Mouse (Mus musculus): ENCODE results near the gene Swi5. TPM values are rescaled to one million over a fixed set of nuclear protein-coding genes. Genes with fewer than 3 reads are reported as not detected.

Swi5 gene
- total and polyA plus RNA-seq, 3 experiments: 371 to 480 TPM; not detected in 1

DNA sequence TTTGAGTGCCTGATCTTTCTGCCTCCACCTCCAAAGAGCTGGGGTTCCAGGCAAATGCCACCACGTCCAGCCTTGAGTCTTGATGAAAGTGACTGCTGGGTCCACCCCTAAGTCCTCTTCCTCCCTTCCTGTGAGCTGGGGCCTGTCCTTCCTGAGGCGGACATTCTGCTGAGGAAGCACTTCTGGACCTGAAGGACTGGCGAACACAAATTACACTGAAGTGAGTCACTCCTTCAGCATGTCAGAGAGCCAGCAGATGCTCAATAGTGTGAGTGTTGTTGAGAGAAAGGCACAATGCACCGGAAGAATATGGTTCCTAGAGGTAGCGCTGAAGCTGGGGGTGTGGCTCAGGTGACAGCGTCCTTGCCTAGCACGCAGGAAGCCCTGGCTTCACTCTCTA, 37.5 kb upstream of the Swi5 start:
- no peak overlapping the region for H3K4me3 ChIP-seq (ENCODE audit: control insufficient read depth in 1 of 2, insufficient read depth in 1 of 2, low read depth in 2 of 2, low read length in 2 of 2)
- no peaks in the 10 kb centered on the region for H3K36me3 ChIP-seq (ENCODE audit: control insufficient read depth in 1 of 2, insufficient read depth in 2 of 2, low read length in 2 of 2)
- H3K4me1 ChIP-seq (ENCODE audit: control insufficient read depth in 1 of 2, insufficient read depth in 2 of 2, low read length in 2 of 2): no peaks in the 10 kb centered on the region
- no peaks in the 10 kb centered on the region for H3K9me3 ChIP-seq (replicated peaks; ENCODE audit: insufficient read depth, low read length)
- no peaks in the 10 kb centered on the region for H3K79me2 ChIP-seq (ENCODE audit: control insufficient read depth, insufficient read depth, low read length, poor library complexity)
- no peak overlapping the region for H3K27ac ChIP-seq (ENCODE audit: control insufficient read depth, low read depth, low read length)
- peaks cover 1 to 3% of the 10 kb centered on the region in 2 experiments; a peak in 3 of 4 replicates for H3K27me3 ChIP-seq (ENCODE audit: control insufficient read depth in 1 of 2, insufficient read depth in 2 of 2, low read length in 2 of 2)
- DNase-seq (ENCODE audit: low read depth, low spot score): no peak
- no peak overlapping the region for H3K9ac ChIP-seq (ENCODE audit: control insufficient read depth, low read depth, low read length, poor library complexity, severe bottlenecking)
- no peak for TF ChIP-seq ZC3H11A (IDR thresholded peaks at IDR 0.05; ENCODE audit: low read depth, low read length)

DNA sequence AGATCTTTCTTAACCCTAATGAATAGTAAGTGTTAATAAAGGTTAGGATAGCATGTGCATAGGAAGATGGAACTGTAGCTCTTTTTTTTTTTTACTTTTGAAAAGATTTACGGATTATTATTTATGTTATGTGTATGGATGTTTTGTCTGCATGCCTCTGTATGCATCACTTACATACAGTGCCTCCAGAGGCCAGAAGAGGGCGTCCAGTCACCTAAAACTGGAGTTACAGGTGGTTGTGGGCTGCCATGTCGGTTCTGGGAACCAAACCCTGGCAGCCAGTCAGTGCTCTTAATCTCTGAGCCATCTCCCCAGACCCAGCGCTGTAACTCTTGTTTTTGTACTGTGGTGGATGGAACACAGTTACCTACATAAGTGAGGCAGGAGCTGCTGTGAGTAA, 36.4 kb upstream of the Swi5 start:
- H3K9ac ChIP-seq (ENCODE audit: control insufficient read depth, low read depth, low read length, poor library complexity, severe bottlenecking): no peak overlapping the region
- H3K4me1 ChIP-seq (ENCODE audit: control insufficient read depth in 1 of 2, insufficient read depth in 2 of 2, low read length in 2 of 2): no peaks in the 10 kb centered on the region
- no peaks in the 10 kb centered on the region for H3K79me2 ChIP-seq (ENCODE audit: control insufficient read depth, insufficient read depth, low read length, poor library complexity)
- H3K9me3 ChIP-seq (replicated peaks; ENCODE audit: insufficient read depth, low read length): no peaks in the 10 kb centered on the region
- DNase-seq (ENCODE audit: low read depth, low spot score): peak; percentile 25
- H3K36me3 ChIP-seq (ENCODE audit: control insufficient read depth in 1 of 2, insufficient read depth in 2 of 2, low read length in 2 of 2): no peaks in the 10 kb centered on the region
- peaks cover 1 to 3% of the 10 kb centered on the region in 2 experiments; a peak in 3 of 4 replicates for H3K27me3 ChIP-seq (ENCODE audit: control insufficient read depth in 1 of 2, insufficient read depth in 2 of 2, low read length in 2 of 2)
- no peak overlapping the region for H3K27ac ChIP-seq (ENCODE audit: control insufficient read depth, low read depth, low read length)
- no peak overlapping the region for H3K4me3 ChIP-seq (ENCODE audit: control insufficient read depth in 1 of 2, insufficient read depth in 1 of 2, low read depth in 2 of 2, low read length in 2 of 2)
- TF ChIP-seq ZC3H11A (IDR thresholded peaks at IDR 0.05; ENCODE audit: low read depth, low read length) (peak; percentile 38; the same call in 1 of the 2 replicates), SMC3 (IDR thresholded peaks at IDR 0.05; ENCODE audit: low read depth, low read length) (peak; percentile 43; the same call in 1 of the 2 replicates), CTCF (IDR thresholded peaks at IDR 0.05 in 2 of 3, conservative IDR thresholded peaks at IDR 0.05 in 1 of 3; ENCODE audit: control insufficient read depth in 1 of 3, insufficient read depth in 1 of 3, low read depth in 2 of 3, low read length in 3 of 3, poor library complexity in 1 of 3, severe bottlenecking in 1 of 3) (peak in 2 of 3 experiments; percentile 37 to 53; a peak in 4 of 6 replicates), MXI1 (IDR thresholded peaks at IDR 0.05; ENCODE audit: low read depth, low read length) (no peak), NRF1 (IDR thresholded peaks at IDR 0.05; ENCODE audit: insufficient read depth, low read depth, low read length, poor library complexity, severe bottlenecking) (no peak), RAD21 (IDR thresholded peaks at IDR 0.05; ENCODE audit: low read depth, low read length) (peak; percentile 31)

DNA sequence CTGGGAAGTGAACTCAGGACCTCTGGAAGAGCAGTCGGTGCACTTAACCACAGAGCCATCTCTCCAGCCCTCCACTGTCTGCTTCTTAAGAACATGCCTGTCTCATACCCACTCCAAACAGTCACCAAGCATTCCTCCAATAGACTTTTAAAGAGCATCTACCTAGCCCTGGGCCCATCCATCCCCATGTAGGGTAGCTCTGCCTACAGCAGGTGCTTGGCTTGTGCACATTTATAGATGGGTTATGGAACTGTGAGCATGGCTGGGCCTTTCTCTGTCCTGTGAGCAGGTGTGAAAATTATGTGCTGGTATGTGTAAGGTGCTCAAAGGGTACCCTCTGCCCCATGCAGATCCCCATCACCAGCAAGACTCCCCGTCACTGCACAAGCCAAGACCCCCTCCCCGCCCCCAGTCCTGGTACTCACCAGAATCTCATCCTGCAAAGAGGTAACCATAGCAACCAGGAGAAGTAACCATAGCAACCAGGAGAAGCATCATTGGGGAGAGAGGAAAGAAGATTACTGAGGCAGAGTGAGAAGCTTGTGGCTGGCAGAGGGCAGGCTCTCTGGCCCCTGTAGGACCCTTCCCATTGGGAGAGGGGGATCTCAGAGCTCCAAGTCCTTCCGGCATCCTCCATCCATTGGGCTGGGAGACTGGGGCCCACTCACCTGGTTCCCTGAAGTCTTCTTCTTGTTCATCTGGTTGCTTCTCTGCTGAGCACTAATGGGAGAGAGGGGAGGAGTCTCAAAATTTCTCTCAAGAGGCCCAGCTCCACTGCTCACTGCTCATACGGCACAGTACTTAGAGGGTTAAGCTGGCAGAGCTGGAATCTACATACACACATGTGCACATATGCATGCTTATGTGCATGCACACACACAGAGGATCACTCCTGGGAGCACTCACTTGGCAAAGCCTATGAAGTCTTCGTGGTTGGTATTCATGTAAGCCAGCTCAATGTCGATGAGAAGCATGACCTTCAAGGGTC, 35.2 kb upstream of the Swi5 start:
- no peak for TF ChIP-seq POLR2A (IDR thresholded peaks at IDR 0.05; ENCODE audit: control insufficient read depth in 1 of 2, insufficient read depth in 1 of 2, low read depth in 1 of 2, low read length in 2 of 2, poor library complexity in 1 of 2)
- no peak for TF ChIP-seq RAD21 (IDR thresholded peaks at IDR 0.05; ENCODE audit: low read depth, low read length)
- no peak for TF ChIP-seq E2F4 (IDR thresholded peaks at IDR 0.05; ENCODE audit: borderline replicate concordance, low read depth, low read length)
- no peak for TF ChIP-seq POLR2AphosphoS5 (IDR thresholded peaks at IDR 0.05; ENCODE audit: borderline replicate concordance, low read depth, low read length)
- no peak for TF ChIP-seq GATA1 (IDR thresholded peaks at IDR 0.05; ENCODE audit: low read depth, low read length)
- TF ChIP-seq GABPA (IDR thresholded peaks at IDR 0.05; ENCODE audit: low read depth, low read length): no peak
- TF ChIP-seq RCOR1 (IDR thresholded peaks at IDR 0.05; ENCODE audit: low read depth, low read length): no peak
- TF ChIP-seq TAL1 (IDR thresholded peaks at IDR 0.05; ENCODE audit: low read length): no peak
- TF ChIP-seq JUND (IDR thresholded peaks at IDR 0.05; ENCODE audit: low read depth, low read length): no peak
- TF ChIP-seq UBTF (IDR thresholded peaks at IDR 0.05; ENCODE audit: borderline replicate concordance, insufficient read depth, low read depth, low read length): no peak
- no peak for TF ChIP-seq ELF1 (IDR thresholded peaks at IDR 0.05; ENCODE audit: low read depth, low read length)
- no peak overlapping the region for H3K9ac ChIP-seq (ENCODE audit: control insufficient read depth, low read depth, low read length, poor library complexity, severe bottlenecking)
- H3K4me3 ChIP-seq (ENCODE audit: control insufficient read depth in 1 of 2, insufficient read depth in 1 of 2, low read depth in 2 of 2, low read length in 2 of 2): no peak overlapping the region
- H3K27ac ChIP-seq (ENCODE audit: control insufficient read depth, low read depth, low read length): no peak overlapping the region
- H3K36me3 ChIP-seq (ENCODE audit: control insufficient read depth in 1 of 2, insufficient read depth in 2 of 2, low read length in 2 of 2): no peaks in the 10 kb centered on the region
- DNase-seq (ENCODE audit: low read depth, low spot score): no peak
- no peaks in the 10 kb centered on the region for H3K4me1 ChIP-seq (ENCODE audit: control insufficient read depth in 1 of 2, insufficient read depth in 2 of 2, low read length in 2 of 2)
- H3K79me2 ChIP-seq (ENCODE audit: control insufficient read depth, insufficient read depth, low read length, poor library complexity): no peaks in the 10 kb centered on the region
- no peaks in the 10 kb centered on the region for H3K9me3 ChIP-seq (replicated peaks; ENCODE audit: insufficient read depth, low read length)
- H3K27me3 ChIP-seq (ENCODE audit: control insufficient read depth in 1 of 2, insufficient read depth in 2 of 2, low read length in 2 of 2): peaks cover 1 to 3% of the 10 kb centered on the region in 2 experiments; a peak in 3 of 4 replicates
